Mouse (Mus musculus): ENCODE results near the gene Arpp19.

The Arpp19 gene

DNA sequence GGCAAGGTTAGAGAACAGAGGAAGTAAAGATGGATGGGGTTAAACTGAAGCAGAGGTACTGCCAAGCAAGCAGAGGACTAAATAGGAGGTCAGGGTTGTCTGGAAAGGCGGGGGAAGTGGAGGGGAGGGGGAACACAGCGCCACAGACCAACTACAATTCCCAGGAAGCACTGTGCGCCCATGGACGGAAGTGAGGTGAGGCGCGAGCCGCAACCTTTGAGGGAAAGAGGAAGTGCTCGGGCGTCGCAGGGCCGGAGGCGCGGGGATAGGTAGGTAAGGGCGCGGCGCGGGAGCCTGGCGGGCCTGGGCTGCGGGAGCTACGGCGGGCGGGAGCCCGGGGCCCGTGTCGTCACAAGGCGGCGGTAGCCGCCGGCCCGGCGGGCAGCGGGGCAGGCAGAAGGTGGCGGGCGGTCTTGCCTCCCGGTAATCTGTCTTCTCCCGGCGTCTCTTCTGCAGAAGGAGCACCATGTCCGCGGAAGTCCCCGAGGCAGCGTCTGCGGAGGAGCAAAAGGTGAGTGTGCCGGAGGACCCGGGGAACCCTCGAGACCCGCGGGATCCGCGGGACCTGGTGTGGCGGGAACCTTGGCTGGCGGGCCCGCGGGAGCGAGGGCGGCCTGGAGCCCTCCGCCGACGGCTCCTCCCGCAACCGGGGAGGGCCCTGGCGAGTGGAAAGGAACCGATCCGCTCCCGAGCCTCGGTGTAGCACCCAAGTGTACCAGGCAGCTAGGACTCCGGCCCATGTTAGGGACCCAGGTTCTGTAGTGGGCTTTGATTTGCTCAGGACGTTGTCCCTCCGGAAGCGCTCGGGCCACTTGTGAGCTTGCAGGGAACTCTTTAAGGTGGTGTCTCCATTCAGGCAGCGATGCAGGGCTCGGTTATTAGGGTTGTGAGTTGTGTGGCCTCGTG lies at the start of gene Arpp19:
Gene Arpp19, plus strand, starts transcription at position 164 of the 906 bp plus-strand sequence.
- peak; percentile 87 for DNase-seq

- no peak for DNase-seq
These were observed 48.4 kb upstream of the Arpp19 start for GRCm38 (mm10) chr9:74988893-74989460.

DNA sequence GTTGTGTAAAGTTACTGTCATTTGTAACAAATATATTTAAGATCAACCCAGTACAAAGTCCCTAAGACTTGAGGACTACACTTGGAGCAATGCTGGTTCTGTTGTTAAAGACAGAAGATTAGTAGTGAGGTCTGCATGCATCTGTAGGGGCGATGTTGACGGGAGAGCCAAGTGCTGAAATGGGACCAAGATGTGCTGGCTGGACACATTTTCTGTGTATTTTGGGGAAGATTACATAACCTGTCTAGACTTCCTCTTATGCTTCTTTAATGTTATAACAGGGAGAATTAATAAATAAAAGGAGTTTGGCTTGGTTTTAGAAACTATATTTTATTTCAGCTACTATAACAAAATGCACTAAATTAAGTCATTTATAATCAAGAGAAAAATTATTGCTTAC lies 47.4 kb upstream of the Arpp19 start:
- no peak for DNase-seq

GRCm38 (mm10) chr9:74994611-74995257 lies 42.7 kb upstream of the Arpp19 start:
- peak; percentile 47 for DNase-seq

GRCm38 (mm10) chr9:74996349-74996748 lies 41.1 kb upstream of the Arpp19 start:
- DNase-seq: no peak

DNA sequence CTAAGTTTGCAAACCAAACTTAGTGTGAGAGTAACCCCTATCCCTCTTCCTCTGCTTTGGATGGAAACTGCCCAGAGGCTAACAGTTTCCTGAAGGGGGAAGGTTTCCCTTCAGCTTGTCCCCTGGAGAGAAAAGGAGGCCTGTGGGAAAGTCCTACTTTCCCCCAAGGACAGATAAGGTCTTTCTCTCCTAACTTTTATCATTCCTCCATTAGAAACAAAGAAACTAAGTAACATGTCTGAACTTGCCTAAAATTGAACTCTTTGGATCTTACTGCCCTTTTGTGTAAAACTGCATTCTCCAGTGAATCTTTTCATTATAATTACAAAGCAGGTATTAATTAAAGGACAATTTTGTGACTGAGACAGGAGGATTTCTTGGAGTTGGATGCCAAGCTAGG lies 39.4 kb upstream of the Arpp19 start:
- no peak for DNase-seq

DNA sequence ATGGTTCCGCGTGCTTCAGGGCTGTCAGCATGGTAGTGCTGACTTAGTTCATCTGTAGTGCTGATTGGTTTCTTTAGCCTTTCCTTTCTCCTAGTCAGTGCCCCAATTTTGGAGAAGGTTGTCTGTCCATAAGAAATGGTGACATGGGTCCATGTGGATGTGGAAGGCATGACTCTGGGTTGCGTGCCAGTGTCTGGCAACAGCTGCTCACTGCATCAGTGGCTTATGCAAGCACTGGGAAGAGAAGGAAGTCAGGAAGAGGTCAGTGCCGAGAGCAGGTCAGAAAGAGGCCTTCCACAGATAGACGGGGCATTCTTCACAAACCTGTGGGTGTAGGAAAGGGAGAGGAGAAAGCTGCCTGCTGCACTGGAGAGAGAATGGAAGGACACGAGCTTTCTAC lies 36.4 kb upstream of the Arpp19 start:
- DNase-seq: no peak

- no peak for DNase-seq
These were observed 35.7 kb upstream of the Arpp19 start for GRCm38 (mm10) chr9:75001611-75002204.

- DNase-seq: no peak
These were observed 35.2 kb upstream of the Arpp19 start for GRCm38 (mm10) chr9:75002262-75002661.

DNA sequence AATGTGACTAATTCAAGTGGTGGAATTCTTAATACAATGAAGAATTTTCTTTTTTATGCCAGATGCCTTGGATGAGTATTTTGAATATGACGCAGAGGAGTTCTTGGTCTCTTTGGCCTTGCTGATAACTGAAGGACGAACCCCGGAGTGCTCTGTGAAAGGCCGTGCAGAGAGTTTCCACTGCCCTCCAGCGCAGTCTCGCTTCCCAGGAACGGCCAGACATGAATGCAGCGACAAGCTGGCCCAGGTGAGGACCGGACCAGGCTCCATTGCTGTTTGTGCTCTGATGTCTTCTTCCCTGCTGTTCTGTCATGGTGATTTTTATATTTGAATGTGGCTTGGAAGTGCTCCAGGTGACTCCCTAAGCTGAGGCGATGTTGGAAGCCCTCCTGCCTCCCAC lies 33.2 kb upstream of the Arpp19 start:
- DNase-seq: no peak

- DNase-seq: no peak
These were observed 20.8 kb upstream of the Arpp19 start for GRCm38 (mm10) chr9:75016591-75016990.

DNA sequence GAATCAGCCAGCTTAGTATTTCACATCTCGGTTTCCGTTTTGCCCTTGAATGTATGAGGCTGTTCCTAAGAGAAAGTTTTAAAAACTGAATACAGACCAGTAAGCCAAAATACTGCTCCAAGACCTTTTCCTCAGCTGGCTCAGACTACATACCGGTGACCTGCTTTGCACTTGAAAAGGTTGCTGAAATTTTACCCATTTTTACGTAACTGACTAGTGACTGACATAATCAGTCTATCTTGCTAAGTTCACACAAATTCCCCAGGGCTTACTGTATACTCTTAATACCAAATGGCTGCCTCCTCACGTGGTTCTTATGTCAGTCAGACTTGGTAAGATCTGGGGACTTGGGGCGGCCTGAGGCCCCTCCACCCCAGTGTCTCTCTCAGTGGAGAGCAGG lies 18.2 kb upstream of the Arpp19 start:
- no peak for DNase-seq

GRCm38 (mm10) chr9:75019592-75019991 lies 17.8 kb upstream of the Arpp19 start:
- DNase-seq: no peak

GRCm38 (mm10) chr9:75020561-75020960 lies 16.9 kb upstream of the Arpp19 start:
- DNase-seq: no peak

DNA sequence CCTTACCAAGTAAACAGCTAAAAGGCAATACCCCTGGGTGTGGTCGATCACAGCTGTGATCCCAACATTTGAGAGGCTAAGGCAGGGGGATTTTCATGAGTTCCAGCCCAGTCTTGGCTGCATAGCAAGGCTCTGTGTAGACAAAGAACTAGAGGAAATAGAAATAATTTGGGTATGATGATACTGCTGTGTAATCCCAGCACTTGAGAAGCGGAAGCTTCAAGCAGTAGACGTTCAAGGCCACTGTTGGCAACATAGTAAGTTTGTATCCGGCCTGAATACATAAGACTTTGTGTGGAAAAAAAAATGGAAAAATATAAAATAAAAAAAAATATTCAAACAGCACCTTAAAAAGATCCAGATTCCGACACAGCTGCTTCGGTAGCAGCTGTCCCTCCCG lies 14.9 kb upstream of the Arpp19 start:
- no peak for DNase-seq

DNA sequence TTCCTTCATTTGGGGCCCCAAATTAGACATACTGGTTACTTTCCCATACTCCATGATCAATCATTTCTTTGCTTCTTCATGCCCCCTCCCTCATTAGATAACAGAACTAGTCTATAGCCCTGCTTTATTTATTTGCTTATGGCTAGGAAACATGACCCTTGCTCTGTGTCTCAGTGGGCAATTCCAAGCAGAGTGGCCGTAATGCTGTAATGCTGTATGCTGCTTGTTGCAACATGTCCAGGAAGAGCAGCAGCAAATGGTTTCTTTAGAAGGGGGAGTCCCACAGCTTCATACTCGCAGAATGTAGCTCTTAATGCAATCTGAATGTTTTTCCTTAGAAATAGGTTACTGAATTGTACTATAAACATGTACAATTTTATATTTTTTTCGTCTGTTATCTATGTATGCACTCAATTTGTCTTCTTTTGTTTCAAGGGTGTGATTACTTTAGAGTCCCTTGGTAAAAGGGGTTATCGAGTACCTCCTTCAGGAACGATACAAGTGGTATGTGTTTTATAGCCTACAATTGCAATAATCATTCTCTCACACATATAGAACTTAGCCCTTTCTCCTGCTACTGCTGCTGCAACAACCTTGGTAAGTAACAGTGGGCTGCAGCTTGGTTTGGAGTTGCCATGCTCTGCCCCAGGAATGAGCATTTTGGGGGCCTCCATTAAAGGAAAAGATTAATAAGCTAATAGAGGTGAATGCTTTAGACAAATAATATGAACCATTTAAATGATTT lies 14.1 kb upstream of the Arpp19 start:
- DNase-seq: no peak

DNA sequence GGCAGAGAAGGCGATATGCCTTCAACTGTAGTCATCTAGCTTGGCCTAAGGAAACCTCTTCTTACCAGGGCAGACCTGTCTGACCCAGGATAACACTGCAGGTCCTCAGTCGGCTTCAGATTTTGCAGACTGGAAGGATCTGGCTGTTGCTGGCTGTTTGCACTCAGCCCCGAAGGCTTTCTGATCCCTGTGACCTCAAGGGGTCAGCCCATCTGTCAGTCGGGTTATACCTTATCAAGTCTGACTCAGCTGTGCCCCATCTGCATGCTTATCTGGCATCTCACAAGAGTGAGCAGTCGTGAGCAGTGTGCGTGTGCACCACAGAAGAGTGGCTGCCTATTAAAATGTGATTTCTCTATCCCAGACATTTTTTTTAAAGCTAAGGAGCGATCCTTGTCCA lies 13.3 kb upstream of the Arpp19 start:
- DNase-seq: no peak

GRCm38 (mm10) chr9:75025689-75026088 lies 11.7 kb upstream of the Arpp19 start:
- DNase-seq: no peak

- no peak for DNase-seq
These were observed 5.0 kb upstream of the Arpp19 start for GRCm38 (mm10) chr9:75032408-75032807.

DNA sequence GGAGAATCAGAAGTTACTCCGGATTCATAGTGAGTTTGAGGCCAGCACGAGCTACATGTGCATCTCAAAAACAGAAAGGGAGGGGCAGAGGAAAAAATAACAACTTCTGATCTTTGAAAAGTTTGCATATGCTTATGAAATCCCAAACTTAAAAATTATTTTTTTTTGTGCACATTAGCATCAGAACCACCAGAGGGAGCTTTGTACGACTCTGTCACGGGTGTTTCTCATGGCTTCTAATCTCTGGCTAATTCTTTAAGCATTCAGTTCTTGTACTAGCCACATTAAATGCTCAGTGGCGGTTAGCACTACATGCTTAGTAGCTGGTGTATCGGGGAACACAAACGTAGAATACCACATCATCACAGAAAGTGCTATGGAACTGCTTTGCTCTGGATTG lies 4.3 kb upstream of the Arpp19 start:
- no peak for DNase-seq

DNA sequence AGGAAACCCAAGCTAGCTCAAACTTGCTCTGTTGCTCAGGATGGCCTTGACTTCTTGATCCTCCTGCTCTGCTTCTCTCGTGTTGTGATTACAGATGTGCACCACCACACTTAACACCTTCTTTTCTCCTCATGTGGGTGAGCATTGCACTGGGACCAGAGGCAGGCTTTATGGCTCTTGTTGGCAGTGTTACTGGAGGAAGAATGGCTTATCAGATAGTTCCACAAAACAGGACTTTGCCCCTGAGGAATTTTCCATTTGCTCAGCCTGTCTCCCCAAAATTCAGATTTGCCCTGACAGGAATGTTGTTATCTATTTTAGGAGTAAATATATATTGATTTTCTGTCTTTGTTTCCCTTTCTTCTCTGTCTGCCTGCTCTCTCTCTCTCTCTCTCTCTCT lies 2.7 kb upstream of the Arpp19 start:
- no peak for DNase-seq

DNA sequence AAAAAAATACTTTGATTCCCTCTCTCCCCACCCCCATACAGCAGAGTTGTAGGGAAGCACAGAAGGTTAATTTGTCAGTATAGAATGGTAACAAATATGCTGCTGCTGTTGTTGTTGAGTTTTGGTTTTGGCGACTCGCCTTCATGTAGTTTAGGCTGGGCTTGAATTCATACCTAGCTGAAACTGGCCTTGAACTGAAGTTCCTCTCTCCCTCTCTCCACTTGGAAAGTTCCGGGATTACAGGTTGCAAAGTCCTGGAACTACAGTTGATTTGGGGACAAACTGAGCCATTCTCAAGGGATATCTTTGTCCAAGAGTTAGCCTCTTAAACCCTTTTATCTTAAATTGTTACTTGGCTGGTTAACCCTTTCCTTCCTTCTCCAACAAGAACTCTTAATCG lies 1.5 kb upstream of the Arpp19 start:
- DNase-seq: no peak

- DNase-seq: no peak
These were observed 909 bp downstream of the Arpp19 start for GRCm38 (mm10) chr9:75038357-75038688.
